Mouse (Mus musculus): ENCODE measurements around the gene Rap1gap.

The Rap1gap gene

DNA sequence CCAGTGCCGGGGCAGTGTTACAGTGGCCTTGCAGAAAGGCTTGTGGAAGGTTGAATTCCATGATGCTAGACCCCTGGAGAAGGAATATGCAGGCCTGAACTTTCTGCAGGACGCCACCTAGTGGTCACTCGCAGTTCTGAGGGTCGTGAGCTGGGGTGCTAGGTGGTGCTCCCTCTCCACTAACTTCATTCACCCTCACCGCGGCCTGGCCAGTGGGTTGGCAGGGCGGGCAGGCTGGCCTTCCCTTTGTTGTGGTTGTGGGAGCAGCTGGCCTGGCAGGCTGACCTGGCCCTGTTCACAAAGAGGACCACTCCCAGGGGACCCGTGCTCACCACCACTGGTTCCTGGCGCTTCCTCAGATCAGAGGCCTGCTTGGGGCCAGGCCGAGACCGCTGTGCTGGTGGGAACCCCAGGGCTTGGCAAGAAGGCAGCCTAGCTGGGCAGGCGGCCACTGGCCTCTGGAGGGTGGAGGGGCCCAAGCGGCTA lies 80.0 kb downstream of the Rap1gap start:
- peak in 1 of 2 experiments; percentile 25 for DNase-seq (ENCODE audit: low spot score in 2 of 2)

DNA sequence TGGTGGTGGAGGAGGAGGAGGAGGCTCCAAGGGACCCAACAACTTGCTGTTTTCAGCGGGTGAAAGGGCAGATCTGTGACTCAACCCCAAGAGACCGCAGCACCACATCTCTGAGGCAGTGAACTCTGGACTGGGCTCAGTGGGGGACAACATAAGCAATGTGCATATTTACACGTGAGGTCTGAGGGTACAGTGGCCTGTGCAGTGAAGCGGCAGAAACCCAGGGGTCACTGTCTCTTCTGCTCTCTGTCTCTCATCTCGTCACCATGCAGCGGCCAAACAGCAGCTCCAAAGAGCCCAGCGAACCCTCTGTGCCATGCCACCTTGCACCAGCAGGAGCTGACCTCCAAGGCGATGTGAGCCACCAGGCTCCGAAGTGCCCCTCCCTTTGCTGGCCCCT lies 82.6 kb downstream of the Rap1gap start:
- DNase-seq (ENCODE audit: low spot score in 2 of 2): no peak

DNA sequence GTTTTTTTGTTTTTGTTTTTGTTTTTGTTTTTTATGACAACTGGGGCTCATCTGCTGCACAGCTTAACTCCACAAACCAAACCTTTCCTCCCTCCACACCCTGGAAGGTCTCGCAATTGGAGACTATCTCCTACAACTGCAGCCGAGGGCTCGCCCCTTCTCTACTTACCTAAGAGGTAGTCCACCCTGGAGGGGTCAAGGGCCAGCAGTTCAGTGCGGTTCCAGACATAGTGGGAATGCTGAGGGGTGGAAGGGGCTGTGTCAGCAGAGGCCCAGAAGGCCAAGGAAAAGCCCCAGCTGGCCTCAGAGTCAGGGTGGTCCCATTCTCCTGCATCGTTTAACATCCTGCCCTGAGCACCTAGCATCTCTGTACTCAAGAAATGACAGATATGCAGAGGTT lies 83.1 kb downstream of the Rap1gap start:
- no peak for DNase-seq (ENCODE audit: low spot score in 2 of 2)

DNA sequence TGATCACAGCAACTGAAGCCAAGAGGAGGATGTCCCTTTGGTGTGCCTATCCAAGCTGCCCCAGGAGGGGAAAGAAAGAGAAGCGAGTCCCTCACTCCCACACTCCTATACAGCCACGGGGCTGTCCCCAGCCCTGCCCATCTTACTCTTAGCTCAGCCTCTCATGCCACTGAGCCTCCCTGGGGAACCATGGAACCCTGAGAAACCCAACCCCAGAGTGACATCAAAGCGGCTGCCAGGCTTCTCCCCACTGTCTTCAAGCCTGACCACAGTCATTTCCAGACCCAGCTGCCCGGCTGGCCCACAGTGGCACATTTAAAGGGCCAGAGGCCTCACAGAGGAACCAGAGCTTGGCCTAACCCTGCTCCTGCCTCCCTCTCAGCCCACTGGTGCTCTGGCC lies 84.2 kb downstream of the Rap1gap start:
- DNase-seq (ENCODE audit: low spot score in 2 of 2): no peak

DNA sequence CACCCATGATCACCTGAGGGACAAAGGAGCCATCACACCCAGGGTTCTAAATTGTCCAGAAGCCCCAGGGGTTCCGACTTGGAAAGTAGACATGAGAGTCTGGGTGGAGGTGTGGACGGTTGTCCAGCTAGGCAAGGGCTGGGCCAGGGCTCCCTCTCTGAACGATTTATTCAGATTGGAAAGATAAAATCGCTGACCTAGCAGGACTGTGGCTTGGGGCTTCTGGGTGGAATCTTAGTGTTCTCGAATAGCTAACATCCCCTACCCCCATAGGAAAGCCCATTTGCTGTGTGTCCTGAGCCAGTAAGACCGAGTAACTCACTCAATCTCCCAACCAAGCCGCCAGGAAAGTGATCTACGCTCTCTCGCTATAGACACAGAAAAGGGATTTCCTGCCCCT lies 85.2 kb downstream of the Rap1gap start:
- no peak for DNase-seq (ENCODE audit: low spot score in 2 of 2)

DNA sequence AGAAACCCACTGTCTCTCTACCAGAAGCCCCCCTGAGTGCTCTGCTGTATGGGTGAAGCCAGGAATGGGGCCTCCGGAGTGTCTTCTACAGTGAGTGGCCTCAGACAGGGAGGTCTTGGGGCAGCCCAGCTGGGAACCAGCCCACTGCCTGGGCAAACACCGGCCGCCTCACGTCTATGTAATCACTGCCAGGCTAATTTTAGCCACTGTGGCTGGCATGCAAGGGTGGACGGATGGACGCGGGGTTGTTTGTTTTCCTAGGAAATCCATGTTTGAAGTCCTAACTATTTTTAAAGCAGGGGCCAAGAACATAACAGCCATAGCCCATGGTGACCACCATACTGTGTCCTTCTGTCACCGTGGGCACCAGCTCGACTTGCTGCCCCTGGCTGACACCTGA lies 85.6 kb downstream of the Rap1gap start:
- DNase-seq (ENCODE audit: low spot score in 2 of 2): no peak

DNA sequence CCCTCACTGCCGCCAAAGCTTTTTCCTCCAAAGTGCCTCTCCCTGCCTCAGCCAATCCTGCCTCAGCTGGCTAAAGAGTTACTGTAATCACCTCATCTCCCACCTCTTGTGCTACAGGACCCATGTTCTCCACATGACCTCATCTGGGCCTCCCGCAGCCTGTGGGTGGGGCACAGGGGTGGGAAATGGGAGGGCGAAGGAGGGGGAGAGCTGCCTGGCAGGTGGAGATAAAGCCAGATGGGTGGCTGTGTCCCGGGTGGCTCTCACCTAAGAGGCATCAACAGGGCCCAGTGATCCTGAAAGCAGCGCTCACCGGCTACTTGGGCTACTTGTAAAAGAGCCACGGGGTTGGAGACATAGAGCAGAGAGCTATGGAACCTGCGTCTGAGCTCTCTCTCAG lies 86.8 kb downstream of the Rap1gap start:
- DNase-seq (ENCODE audit: low spot score in 2 of 2): peak; percentile 59 to 70

DNA sequence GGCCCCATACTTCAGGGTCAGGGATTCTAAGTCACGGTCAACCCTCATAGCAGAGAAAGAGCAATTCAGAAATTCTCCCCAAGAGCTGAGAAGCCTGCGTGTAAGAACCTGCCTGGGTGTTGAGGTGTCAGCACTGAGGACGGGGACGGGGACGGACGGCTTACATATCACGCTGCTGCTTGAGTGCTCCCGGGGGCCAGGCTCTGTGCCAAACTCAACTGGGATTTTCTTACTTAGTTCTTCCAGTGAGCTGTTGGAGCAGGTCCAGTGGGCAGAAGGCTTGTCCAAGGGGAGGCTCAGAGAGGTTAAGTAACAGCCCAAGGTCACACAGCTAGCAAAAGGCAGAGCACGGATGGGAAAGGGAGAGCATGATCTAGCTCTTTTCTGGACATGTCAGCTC lies 87.2 kb downstream of the Rap1gap start:
- no peak for DNase-seq (ENCODE audit: low spot score in 2 of 2)

DNA sequence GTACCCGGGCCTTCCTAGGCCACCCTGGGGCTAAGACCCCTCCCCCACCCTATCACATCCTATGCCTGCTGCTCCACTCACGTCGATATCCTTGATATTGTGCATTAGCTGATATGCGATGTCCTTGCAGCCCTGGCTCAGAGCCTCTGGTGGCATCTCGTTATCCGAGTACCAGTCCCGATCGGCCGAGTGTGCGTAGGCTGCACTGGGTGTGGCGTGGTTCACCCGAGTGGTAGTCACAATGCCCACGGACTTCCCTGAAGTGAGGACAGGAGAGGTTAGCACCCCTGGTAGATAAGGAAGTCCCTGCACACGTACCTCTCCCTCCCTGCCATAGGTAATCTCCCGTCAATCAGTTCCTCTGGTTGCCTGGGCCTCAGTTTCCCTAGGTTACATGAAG lies 87.9 kb downstream of the Rap1gap start:
- DNase-seq (ENCODE audit: low spot score in 2 of 2): peak in 1 of 2 experiments; percentile 28

DNA sequence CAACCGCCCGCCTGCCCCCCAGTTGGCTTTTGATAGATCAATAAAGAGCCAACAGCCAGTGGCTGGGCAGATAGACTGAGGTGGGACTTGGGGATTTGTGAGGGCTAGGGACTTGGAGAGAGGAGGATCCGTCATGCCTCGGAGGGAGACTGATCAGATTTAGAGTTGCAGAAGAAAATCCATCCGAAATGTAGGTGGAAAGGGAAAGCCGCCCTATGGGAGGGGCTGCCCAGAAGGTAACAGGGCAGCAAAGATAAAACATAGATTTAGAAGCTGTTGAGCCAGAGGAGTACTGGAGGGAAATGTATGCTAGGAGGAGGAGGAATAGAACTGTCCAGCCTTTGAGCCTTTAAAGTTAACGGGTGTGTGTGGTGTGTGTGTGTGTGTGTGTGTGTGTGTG lies 88.7 kb downstream of the Rap1gap start:
- no peak for DNase-seq (ENCODE audit: low spot score in 2 of 2)

DNA sequence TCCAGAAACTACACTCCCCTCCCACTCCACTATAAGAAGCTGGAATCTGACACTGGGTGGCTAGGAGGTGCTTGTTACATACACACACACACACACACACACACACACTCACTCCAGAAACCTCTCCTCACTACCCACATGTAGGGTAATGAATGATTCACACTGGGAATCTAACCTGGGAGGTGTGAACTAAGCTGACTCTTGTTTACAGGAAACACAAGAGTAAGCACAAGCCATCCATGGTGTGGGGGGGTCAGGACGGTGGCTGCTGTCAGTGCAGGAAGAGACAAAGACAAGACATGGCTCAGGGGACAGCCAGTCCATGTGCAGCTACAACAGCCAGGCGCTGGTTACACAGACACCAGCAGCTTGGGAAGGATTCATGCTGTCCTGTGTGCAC lies 89.9 kb downstream of the Rap1gap start:
- DNase-seq (ENCODE audit: low spot score in 2 of 2): no peak

DNA sequence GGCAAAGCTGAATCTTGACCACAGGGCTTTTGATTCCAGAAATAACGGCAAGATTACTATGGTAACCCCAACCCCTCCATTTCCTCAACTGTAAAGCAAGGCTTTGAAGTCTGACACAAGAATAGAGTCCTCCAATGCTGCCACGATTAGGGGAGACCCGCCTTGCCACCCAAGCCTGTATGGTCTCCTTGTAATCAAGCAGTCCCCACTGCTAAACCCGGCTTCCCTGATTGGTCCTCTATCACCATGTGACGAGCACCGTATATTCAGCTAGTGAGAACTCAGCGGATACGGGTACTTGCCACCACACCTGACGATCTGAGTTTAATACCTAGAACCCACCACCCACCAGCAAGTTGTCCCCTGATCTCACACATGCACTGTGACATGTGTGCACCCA lies 98.4 kb downstream of the Rap1gap start:
- DNase-seq (ENCODE audit: low spot score in 2 of 2): no peak

DNA sequence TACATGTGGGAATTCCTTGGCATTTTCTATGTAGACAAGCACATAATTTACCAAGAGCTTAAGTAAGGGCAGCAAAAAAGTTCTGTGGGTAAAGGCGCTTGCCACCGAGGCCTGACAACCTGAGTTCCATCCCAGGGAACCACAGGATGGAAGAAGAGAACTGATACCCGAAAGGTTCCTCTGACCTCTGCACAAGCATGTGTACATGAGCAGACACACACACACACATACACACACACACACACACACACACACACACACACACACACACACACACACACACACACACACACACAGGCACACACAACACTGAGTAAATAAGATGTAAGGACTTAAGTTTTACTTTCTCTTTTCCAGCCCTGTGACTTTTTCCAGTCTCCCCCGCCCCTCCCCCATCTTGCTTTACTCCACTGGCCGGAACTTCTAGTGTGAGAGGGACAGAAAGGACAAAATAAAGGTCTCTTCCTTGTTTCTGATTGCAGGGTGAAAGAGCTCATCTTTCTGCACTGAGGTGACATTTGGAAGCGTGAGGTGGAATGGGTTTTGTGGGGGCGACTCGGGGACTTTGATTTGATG lies 99.5 kb downstream of the Rap1gap start:
- no peak for DNase-seq (ENCODE audit: low spot score in 2 of 2)

DNA sequence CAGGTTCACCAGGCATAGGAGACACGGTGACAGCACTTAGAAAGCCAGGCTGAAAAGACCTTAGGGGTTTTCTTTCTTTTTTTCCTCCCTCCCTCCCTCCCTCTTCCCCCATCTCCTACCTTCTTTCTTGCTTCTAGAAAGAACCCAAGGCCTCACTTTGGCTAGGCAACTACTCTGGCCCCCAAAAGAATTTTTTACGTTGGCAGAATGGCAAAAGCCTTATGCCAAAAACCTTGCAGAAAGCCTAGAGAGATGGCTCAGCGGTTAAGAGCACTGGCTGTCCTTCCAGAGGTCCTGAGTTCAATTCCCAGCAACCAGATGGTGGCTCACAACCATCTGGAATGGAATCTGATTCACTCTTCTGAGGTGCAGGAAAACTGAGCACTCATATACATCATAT lies 100.1 kb downstream of the Rap1gap start:
- DNase-seq (ENCODE audit: low spot score in 2 of 2): no peak

DNA sequence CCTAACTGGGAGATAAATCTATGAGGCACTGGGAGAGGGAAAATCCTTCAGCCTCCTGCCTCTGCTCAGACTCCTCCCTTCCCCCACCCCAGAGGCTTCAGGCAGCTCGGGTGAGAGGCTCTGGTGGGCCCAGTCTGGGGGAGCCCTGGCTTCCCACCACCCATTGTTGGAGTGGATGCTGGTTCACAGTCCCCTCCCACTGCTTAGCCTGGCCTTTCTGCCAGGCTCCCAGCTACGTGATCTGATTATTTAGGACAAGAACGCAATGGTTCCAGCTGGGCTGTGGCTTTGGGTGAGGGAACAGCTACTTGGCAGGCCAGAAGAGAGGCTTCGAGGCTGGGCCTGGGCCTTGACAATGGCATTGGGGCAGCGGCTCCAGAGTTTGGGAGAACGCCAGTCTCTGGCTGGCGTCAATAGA lies 101.0 kb downstream of the Rap1gap start:
- no peak for DNase-seq (ENCODE audit: low spot score in 2 of 2)

DNA sequence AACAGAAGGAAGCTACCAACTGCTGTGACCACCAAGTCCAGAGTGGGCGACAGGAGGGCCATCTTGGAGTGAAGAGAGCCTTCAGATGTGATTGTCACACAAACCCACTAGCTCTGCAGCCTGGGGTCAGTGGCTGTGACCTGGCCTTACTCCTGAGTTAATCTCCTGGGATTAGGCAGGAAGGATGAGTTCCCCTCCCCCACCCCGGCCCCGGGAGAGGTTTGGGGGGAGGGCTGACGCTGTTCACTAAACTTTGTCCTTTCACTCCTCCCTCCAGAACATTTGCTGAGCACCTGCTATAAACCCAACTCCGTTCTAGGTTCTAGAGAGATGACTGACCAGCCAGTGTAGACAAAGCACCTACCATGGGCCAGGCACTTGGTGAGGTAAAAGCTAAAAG lies 101.8 kb downstream of the Rap1gap start:
- DNase-seq (ENCODE audit: low spot score in 2 of 2): no peak

DNA sequence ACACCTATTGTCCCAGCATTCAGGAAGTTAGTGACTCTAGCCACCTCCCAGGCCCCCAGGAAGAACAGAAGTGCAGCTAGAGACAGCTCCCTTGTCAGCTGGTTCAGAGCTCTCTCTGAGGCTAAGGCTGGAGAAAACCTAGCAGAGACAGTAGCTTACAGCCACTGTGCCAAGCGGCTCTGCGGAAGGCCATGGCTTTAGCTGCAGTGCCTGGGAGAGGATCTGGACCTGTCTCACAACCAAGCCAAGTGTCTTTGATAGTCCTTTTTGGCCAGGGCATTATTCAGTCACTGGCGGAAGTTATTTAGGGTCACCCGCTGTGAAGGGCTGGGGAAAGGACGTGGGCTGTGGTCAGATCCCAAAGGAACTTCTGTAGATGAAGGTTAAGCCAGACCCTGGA lies 103.9 kb downstream of the Rap1gap start:
- DNase-seq (ENCODE audit: low spot score in 2 of 2): no peak

DNA sequence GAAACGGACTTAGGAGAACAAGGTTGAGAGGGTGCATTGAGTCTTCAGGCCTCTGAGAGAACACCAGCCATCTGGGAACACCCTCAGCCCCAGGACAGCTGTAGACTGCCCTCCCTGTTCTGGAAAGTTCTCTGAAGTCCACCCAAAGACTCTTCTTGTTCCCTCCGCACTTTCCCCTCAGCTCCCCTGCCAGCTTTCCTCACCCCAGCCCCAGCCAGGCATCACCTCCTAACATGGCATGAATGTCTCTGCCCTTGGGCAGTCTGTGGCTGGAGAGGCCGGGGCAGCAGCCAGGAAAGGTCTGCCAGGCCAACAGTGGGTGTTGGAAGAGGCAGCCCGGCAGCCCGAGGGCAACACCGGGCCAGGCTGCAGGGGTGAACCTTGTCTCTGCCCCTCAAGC lies 104.3 kb downstream of the Rap1gap start:
- DNase-seq (ENCODE audit: low spot score in 2 of 2): no peak

DNA sequence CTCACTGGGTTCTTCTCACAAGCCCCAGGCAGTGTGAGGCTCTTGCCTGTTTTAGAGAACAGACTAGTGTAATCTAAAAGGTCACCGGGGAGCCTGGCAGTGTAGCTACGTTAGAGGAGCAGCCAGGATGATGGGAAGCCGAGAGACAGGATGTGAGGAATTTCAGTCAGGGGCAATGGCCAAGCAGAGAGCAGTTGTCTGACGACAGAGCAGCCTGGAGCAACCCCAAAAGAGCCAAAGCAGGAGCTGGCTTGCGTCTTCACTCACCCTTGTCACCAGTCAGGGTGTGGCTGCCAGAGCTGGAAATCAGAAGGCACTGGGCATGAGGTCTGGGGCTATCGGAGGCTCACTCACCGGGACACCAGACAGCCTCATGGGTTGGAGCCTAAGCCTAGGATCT lies 105.1 kb downstream of the Rap1gap start:
- DNase-seq (ENCODE audit: low spot score in 2 of 2): no peak

DNA sequence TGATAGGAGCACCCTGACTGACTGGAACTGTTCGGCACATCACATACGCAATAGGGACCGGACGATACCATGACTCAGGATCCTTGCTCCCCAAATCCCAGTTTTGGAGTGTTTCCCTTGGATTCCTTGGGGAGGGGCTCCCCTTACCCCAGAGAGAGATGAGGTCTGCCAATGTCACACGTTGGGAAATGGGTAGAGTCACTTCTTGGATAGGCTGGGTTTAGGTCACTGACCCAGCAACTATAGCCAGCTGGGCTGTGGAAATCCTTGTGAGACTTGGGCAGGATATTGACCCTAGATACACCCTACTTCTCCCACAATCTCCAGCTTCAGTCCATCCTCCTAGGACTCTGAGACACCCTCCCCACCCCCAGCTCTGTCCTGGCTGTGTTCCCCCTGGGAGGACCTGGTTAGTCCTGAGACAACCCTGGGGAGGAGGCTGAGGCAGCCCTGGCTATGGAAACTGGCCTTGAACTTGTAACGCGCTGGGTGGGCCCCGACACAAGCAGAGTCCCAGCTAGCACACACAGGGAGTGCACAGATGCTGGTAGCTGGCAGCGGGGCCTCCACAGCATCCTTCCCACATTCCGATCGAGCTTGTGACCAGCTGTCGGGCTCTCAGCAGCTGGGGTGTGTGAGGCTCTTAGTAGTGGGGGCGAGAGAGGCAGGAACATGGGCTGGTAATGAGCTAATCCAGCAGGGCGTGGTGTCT lies 106.5 kb downstream of the Rap1gap start:
- no peak for DNase-seq (ENCODE audit: low spot score in 2 of 2)

DNA sequence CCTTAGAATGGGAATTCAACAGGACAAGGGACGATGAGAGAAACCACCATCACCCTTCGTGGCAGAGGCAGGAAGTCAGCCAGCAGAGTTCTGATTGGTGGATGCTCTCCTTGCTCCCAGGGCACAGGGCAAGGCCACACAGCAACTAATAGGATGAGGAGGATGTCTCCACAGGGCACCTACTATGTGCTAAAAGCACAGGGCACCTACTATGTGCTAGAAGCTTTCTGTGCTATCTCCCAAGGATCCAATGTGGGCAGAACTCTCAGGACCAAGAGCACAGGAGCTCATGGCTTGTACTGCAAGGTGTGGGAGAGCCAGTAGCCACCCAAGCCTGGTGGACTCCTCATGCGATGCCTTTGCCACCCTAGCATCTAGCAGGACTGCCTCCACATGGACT lies 107.2 kb downstream of the Rap1gap start:
- DNase-seq (ENCODE audit: low spot score in 2 of 2): no peak

DNA sequence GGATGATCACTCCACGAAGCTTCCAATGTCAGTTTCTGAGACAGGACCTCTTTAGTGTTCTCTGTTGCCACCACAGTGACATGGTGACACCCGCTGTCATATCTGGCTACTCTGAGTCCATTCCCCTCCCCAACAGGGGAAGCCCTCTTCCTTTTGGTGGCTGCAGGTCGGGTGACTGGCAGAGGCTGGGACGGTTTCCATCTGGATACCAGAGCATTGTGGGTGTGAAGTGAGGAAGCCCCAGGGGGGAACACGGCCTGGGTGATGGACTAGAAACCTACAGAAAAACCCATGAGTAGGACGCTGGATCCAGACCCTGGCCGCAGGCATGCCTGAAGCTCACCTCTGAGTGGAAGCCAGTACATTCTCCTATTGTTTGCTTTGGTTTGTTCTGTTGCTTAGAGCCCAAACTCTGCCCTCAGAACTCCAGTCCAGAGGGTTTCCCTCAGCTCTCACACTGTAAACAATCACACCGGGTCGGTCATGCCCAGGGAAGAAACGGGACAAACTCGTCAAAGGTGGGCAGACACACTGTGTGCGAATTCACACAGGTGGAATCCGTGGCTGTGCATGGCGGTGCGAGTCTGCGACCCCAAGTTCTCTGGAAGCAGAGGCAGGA lies 108.0 kb downstream of the Rap1gap start:
- DNase-seq (ENCODE audit: low spot score in 2 of 2): no peak

DNA sequence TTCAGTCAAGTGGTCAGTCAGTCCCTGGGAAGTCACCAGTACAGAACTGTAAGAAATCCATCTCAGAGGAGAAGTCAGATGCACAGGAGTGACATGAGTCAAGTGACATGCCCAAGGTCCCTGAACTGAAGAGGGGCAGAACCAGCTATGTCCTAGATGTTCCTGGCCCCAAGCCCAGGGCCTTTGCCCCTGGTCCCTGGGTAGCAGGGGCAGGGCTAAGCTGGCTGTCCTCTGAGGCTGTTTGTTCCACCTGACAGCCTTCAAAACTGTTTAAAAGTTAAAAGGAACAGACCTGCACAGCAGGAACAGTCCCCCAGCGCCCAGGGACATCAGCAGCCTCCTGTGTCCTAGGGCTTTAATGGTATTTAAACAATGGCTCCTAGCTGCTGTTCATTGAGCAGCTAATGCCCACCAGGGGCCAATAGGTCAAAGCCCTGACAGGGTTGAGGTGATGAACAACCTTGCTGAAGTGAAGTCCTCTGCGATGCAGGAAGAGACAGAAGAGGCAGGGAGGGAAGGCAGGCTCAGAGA lies 108.9 kb downstream of the Rap1gap start:
- no peak for DNase-seq (ENCODE audit: low spot score in 2 of 2)
